Mouse (Mus musculus) common myeloid progenitor, adult 5-6 weeks (primary cell): ENCODE measurements around the gene Neurl4. TPM values are rescaled to one million over a fixed set of nuclear protein-coding genes. Genes with fewer than 3 reads are reported as not detected.
A peak's percentile ranks its signal among the peaks of the same experiment; 100 is the strongest.
"Not testable (repeated sequence)": the region's sequence is repeated elsewhere in the genome, so short reads cannot be mapped to it uniquely, and the experiment has no call there.

Experiments
- ATAC-seq: replicated peaks from 2 replicates; pipeline ENCODE4 v1.8.0; 2016; ENCODE audit warnings: low read depth, mild to moderate bottlenecking, moderate TSS enrichment, inconsistent platforms; ENCODE audit not compliant: poor library complexity, severe bottlenecking
- total RNA-seq: library from RNA; stranded (forward); fragments of 200-1000, 187-1606 nt; gene quantifications from 2 replicates; pipeline ENCODE4 v1.2.3, GENCODE M21; 2017

Neurl4 gene
- total RNA-seq, 1 experiment from 2014 or later, result 26.9 TPM

DNA sequence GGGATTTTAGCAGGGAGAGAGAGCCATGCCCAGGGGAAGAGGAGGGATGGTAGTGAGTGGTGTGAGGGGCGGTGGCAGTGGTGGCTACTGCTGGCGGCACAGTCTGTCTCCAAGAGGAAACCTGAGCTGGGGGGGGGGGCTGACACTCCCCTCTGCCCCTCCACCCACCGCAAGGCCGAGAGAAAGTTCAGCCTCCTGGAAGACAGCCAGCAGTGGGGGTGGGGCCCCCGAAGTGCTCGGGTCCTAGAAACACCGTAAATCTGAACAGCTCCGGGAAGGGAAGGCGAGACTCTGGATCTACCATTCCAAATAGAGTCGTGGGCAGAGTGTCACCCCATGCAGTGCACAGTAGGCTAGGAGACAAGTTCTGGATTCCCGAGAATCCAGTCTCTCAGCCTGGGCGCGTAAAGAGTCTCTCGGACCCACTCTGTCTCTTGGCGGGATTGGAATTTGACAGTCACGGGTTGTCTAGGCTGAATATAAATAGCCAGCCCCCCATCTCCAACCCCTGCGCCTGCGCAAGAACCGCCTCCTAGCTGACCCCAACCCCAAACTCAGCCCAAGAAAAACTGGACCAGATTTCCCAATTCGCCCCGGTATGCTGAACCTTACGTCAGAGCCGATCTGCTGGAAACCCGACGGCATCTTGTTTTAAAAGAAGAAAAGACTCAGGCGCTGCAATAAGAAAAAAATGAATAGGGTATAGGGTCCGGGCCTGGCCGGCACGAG lies 46.6 kb downstream of the Neurl4 start:
- no peak for ATAC-seq

DNA sequence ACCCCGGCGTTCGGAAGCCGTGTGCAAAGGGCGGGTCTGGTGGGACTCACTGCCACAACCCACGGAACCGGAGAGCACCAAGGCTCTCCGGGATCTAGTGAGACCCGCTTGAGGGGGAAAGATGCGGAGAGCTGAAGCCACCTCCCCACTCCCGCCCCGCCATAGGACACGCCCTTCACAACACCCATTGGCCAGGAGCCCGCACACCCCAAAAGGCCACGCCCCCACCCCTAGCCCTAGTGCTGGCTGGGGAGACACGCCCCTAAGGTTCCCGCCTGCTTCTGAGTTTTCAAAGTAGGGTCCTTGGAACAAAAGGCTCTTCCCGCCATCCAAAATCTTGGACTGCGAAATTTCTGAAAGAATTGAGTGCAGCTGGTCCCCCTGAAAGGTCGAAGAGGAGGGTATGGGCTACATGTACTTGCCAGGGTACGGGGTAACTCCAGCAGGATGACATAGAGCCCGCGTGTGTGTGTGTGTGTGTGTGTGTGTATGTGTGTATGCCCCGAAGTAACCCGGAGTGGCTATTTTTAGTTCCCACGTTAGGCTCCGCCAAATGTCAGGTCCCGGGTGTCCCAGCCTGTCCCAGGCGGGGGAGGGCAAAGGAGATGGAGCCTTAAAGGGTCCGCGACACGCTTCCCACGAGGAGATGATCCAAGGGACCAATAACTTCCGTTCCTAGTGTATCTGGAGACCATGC lies 47.3 kb downstream of the Neurl4 start, which contains the start of gene Slc2a4:
Gene Slc2a4 (minus strand): TSS at position 123 of the 697 bp plus-strand sequence.
- ATAC-seq, result peak; percentile 91

DNA sequence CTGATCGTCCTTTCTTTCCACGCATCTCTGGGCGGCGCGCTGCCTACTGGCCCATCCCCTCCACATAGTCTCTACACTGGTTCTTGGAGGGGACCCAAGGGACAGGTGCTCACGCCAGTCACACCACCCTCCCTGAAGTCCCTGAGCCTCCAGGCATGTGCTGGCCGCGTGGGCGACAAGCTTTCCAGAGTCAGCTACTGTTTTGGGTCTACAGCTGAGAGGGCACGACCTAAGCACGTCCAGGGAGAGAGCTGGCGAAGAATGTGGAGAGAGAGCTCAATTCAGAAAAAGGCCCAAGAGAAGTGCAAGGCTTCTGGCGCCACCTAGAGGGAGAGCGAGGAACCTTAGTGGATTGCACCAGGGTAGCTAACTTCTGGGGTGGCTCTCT lies 47.9 kb downstream of the Neurl4 start:
- ATAC-seq, result peak; percentile 75

DNA sequence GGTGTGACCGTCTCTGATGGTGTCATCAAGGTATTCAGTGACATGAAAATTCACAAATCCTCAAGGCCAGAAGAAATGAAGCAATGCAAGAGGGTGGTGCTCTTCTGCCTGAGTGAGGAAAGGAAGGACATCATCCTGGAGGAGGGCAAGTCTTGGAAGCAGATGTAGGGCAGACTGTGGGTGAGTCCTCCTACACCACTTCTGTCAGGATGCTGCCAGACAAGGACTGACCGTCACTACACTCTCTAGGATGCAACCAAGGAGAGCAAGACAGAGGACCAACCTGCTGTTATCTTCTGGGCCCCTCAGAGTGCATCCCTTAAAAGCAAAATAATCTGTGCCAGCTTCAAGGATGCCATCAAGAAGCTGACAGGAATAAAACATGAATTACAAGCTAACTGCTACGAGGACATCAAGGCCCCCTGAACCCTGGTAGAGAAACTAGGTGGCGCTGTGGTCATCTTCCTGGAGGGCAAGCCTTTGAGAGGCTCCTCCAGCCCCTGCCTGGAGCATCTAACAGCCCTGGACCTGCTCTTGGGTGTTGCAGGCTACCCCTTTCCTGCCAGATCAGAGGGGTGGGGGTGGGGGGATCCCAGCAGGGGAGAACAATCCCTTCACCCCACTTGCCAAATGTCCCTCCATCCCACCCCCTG lies 50.1 kb downstream of the Neurl4 start:
- no peak for ATAC-seq

DNA sequence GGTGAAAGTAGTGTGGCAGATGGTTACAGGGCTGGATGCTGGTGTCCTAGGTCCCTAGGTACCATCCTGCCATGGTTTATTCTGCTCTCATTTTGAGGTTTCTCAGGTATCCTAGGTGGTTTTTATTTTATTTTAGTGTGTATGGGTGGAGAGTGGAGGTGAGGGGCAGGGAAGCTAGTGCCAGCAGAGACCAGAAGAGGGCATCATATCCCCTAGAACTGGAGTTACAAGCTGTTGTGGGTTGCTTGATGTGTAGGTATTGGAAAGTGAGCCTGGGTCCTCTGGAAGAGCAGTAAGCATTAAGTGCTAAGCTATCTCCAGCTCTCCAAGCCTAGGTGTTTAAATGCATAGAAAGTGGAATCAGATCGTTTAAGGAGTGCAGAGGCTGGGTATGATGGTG lies 51.4 kb downstream of the Neurl4 start:
- ATAC-seq, result no peak

DNA sequence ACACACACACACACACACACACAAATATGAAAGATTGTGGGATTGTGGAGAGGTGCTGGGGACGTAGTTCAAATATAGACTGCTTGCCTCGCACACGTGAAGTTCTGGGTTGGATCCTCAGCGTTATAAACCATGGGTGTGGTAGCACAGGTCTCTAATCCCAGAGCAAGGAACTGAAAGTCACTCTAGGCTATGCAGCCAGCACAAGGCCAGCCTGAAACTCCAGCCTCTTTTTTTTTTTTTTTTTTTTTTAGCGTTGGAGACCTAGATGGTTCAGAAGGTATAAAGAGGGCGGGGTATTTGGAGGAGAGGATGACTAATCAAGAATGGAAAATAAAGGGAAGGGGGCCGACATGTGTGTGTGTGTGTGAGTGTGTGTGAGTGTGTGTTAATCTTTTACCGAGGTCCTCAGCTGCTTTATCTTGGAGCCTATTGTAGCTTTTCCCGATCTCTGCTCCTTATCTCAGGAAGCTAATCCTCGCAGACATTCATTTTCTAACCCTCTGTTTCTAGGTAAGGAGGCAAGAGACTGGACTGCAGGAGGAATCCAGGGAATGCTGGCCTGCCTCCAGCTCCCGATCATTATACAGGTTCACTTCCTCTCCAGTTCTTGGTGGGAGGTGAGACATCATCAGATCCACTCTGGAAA lies 52.5 kb downstream of the Neurl4 start:
- ATAC-seq, result no peak

DNA sequence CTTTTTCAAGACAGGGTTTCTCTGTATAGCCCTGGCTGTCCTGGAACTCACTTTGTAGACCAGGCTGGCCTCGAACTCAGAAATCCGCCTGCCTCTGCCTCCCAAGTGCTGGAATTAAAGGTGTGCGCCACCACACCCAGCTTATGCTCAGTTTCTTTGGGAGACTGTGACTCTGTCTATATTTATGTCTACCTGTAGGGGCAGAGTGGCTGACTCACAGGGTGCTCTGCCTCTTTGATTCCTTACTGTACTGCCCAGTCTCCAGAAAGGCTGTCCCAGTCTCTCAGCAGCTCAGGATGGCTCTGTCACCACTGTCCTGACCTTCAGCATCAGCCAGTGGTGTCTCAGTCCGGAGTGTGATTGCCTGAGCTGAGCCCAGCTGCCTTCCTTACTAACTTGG lies 54.7 kb downstream of the Neurl4 start:
- not testable (repeated sequence) for ATAC-seq

DNA sequence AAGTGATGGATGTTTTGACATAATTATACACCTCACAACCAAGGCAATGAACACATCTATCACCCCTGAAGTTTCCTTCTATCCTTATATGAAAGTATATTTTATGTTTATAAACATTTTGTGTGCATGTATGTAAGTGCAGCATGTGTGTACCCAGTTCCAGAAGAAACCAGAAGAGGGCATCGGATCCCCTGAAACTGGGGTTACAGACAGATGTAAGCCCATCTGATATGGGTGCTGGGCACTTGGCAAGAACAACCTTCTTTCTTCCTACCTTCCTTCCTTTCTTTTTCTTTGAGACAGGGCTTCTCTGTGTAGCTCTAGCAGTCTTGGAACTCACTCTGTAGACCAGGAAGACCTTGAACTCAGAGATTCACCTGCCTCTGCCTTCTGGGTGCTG lies 55.3 kb downstream of the Neurl4 start:
- ATAC-seq, result no peak

DNA sequence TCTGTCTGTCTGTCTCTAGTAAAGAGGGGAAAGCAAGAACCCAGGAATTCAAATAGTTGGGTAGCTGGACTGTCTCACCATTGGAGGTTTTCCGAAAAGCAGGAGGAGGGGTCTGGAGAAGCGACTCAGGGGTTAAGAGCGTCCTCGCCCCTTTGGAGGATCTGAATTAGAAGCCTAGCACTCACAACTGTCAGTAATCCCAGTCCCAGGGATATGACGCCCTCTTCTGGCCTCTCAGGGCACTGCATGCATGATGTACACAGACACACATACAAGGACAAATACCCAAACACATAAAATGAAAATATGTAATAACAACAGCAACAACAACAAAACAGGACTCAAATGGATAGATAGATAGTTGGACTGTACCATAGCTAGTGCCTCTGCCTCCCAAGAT lies 59.7 kb downstream of the Neurl4 start:
- ATAC-seq, result no peak

DNA sequence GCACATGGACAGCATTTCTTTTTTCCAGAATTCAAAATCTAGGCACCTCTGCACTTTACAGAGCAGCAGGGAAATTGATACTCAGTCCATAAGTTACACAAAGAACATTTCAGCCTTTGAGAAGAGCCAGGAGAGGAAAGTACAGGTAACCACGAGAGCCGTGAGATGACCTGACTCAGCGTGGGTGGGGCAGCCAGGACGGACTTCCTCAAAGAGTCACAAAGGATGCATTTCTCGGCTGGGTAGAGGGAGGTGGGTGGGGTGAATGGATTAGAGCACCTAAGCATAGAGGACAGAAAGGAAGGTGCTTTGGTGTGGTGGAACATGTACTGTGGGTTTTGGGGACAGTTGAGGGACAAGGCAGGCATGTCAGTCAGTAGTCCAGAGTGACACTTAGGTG lies 61.0 kb downstream of the Neurl4 start:
- ATAC-seq, result no peak

Other genes starting within 250 kb of the Neurl4 start
- gene Sox15, start 245.8 kb upstream of the Neurl4 start, total RNA-seq, result 0.87 TPM in 1 of 2 replicates, not detected in the other
- 51.8 and 56.8 TPM in 2 replicates for gene Mpdu1, start 238.4 kb upstream of the Neurl4 start, total RNA-seq
- gene Cd68, start 234.9 kb upstream of the Neurl4 start, total RNA-seq, result 11.0 and 29.0 TPM in 2 replicates
- 895 and 933 TPM in 2 replicates for gene Eif4a1, start 228.6 kb upstream of the Neurl4 start, total RNA-seq
- gene Senp3, start 219.0 kb upstream of the Neurl4 start, total RNA-seq, result 75.7 and 92.7 TPM in 2 replicates
- gene Tnfsf13, start 215.3 kb upstream of the Neurl4 start, total RNA-seq, result 7.7 and 11.1 TPM in 2 replicates
- not detected in 2 replicates for gene Tnfsf12, start 205.2 kb upstream of the Neurl4 start, total RNA-seq
- gene Tnfsfm13, start 205.0 kb upstream of the Neurl4 start, total RNA-seq, result 2.1 and 3.0 TPM in 2 replicates
- gene Polr2a, start 142.4 kb upstream of the Neurl4 start, total RNA-seq, result 59.3 and 132 TPM in 2 replicates
- not detected in 2 replicates for gene Slc35g3, start 139.1 kb upstream of the Neurl4 start, total RNA-seq
- 2.2 and 2.6 TPM in 2 replicates for gene Zbtb4, start 135.2 kb upstream of the Neurl4 start, total RNA-seq
- gene Chrnb1, start 105.1 kb upstream of the Neurl4 start, total RNA-seq, result 0.27 and 1.5 TPM in 2 replicates
- 2.5 TPM in 1 of 2 replicates, not detected in the other for gene Fgf11, start 99.2 kb upstream of the Neurl4 start, total RNA-seq
- gene Tmem102, start 95.4 kb upstream of the Neurl4 start, total RNA-seq, result not detected in 2 replicates
- gene Gm39566, start 85.8 kb upstream of the Neurl4 start, total RNA-seq, result not detected in 2 replicates
- not detected in 2 replicates for gene Spem2, start 82.6 kb upstream of the Neurl4 start, total RNA-seq
- gene Spem1, start 78.9 kb upstream of the Neurl4 start, total RNA-seq, result not detected in 2 replicates
- 6.5 and 8.6 TPM in 2 replicates for gene Nlgn2, start 63.3 kb upstream of the Neurl4 start, total RNA-seq
- gene Tmem256, start 62.6 kb upstream of the Neurl4 start, total RNA-seq, result 245 and 258 TPM in 2 replicates
- gene Plscr3, start 54.7 kb upstream of the Neurl4 start, total RNA-seq, result 24.6 and 31.0 TPM in 2 replicates
- gene Tnk1, start 42.3 kb upstream of the Neurl4 start, total RNA-seq, result not detected in 2 replicates
- not detected in 2 replicates for gene Tmem95, start 23.1 kb upstream of the Neurl4 start, total RNA-seq
- 0.39 and 0.50 TPM in 2 replicates for gene Kctd11, start 19.7 kb upstream of the Neurl4 start, total RNA-seq
- 73.1 and 81.7 TPM in 2 replicates for gene Acap1, start 5.5 kb upstream of the Neurl4 start, total RNA-seq
- gene 2810408A11Rik, start 85 bp upstream of the Neurl4 start, total RNA-seq, result 5.5 and 5.9 TPM in 2 replicates
- gene Gps2, start 12.8 kb downstream of the Neurl4 start, total RNA-seq, result 42.0 and 78.8 TPM in 2 replicates
- gene Eif5a, start 20.9 kb downstream of the Neurl4 start, total RNA-seq, result 854 and 864 TPM in 2 replicates
- gene Ybx2, start 34.7 kb downstream of the Neurl4 start, total RNA-seq, result not detected in 2 replicates
- gene Slc2a4, start 47.1 kb downstream of the Neurl4 start, total RNA-seq, result 0.78 TPM in 1 of 2 replicates, not detected in the other
- not detected in 2 replicates for gene Cldn7, start 63.7 kb downstream of the Neurl4 start, total RNA-seq
- gene Ctdnep1, start 80.1 kb downstream of the Neurl4 start, total RNA-seq, result 22.1 and 47.1 TPM in 2 replicates
- 41.2 and 47.0 TPM in 2 replicates for gene Elp5, start 81.4 kb downstream of the Neurl4 start, total RNA-seq
- gene Gabarap, start 90.1 kb downstream of the Neurl4 start, total RNA-seq, result 163 and 255 TPM in 2 replicates
- 40.9 and 59.2 TPM in 2 replicates for gene Phf23, start 94.7 kb downstream of the Neurl4 start, total RNA-seq
- 12.6 and 13.1 TPM in 2 replicates for gene Dvl2, start 99.5 kb downstream of the Neurl4 start, total RNA-seq
- 43.7 and 46.0 TPM in 2 replicates for gene Acadvl, start 114.3 kb downstream of the Neurl4 start, total RNA-seq
- 3.0 and 5.2 TPM in 2 replicates for gene Dlg4, start 115.9 kb downstream of the Neurl4 start, total RNA-seq
- 0.82 TPM in 1 of 2 replicates, not detected in the other for gene Asgr1, start 153.0 kb downstream of the Neurl4 start, total RNA-seq
- not detected in 2 replicates for gene Asgr2, start 191.6 kb downstream of the Neurl4 start, total RNA-seq
- gene Mgl2, start 229.3 kb downstream of the Neurl4 start, total RNA-seq, result 1.1 and 1.5 TPM in 2 replicates